Mouse (Mus musculus) hindbrain, embryonic 10.5 days (tissue): Measurements from ENCODE around the gene Dixdc1. TPM values are rescaled to one million over a fixed set of nuclear protein-coding genes. Genes with fewer than 3 reads are reported as not detected.

Experiments used
- DNase-seq: peaks from one replicate; pipeline ENCODE4 v3.0.0-alpha.2; 2017; ENCODE audit warnings: low spot score
- H3K27ac ChIP-seq: fragments of 300-500 bp; sonication (generic); 2 replicates; pipeline ENCODE4 v1.5.1; 2016; ENCODE audit warnings: mild to moderate bottlenecking, moderate library complexity
- H3K27me3 ChIP-seq: fragments of 300-500 bp; sonication (generic); 2 replicates; pipeline ENCODE4 v1.6.1; 2016; ENCODE audit warnings: mild to moderate bottlenecking; ENCODE audit not compliant: poor library complexity, insufficient read depth, severe bottlenecking
- H3K36me3 ChIP-seq: fragments of 300-500 bp; sonication (generic); 2 replicates; pipeline ENCODE4 v1.6.1; 2016; ENCODE audit warnings: mild to moderate bottlenecking, moderate library complexity
- H3K4me1 ChIP-seq: fragments of 300-500 bp; sonication (generic); replicated peaks from 2 replicates; pipeline ENCODE4 v1.6.1; 2016; ENCODE audit warnings: mild to moderate bottlenecking
- H3K4me3 ChIP-seq: fragments of 300-500 bp; sonication (generic); 2 replicates; pipeline ENCODE4 v1.5.1; 2016; ENCODE audit warnings: mild to moderate bottlenecking, moderate library complexity
- H3K9me3 ChIP-seq: fragments of 300-500 bp; sonication (generic); 2 replicates; pipeline ENCODE4 v1.6.1; 2016; ENCODE audit warnings: mild to moderate bottlenecking, moderate library complexity
- WGBS: fragments of 180-500 bp; shearing (Covaris S2); methylation state at CpG from one replicate; pipeline ENCODE4 v1.1.7; 2016; 5-methylcytosine and 5-hydroxymethylcytosine counted together
- polyA plus RNA-seq: library from polyadenylated mRNA; unstranded; fragments of >200 nt; fragmentation: Nextera tagmentation; extraction: Ambion mirVana; gene quantifications from 2 replicates; pipeline ENCODE4 v1.2.1, GENCODE M21; 2016

The Dixdc1 gene
- 21.4 and 21.8 TPM in 2 replicates for polyA plus RNA-seq

DNA sequence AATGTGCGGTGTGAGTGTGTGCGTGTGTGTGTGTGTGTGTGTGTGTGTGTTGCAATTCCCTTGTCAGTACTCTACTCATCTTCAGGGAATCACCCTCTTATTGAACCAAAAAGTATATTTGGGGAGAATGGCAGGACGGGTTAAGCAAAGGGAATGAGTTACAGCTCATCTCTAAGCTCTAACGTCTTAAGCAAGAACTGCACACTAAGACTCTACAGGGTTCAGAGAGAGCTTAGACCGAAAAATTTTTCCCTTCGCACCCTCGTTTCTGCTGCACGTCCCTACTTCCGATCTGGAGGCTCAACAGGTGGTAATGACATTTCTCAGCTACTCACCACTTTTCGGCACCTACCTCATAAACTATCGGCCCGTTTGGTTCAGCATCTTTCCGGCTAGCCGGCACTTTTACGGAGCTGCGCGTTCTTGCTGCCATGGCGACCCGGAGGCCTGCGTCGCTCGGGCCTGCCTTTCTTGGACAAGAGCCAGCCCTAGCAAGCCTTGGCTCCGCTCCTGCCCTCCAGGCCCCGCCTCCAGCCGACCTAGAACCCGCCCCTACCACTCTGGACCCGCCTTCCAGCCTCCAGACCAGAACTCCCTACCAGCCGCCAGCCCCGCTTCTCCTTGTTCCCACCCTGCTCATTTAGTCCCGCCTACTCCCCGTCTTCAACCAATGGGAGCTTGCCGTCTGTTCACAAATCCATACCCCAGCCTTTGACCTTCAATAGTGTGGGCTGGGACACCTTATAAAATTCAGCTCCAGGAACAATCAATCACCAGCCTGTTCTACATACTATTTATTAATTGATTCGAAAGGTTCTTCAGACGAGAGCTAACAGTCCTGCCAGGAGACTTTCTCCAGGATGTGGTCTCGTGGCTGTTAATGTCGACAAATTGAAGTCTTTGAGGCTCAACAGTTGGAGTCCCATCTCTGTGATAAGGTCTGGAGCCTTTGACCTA is at the start of gene Dixdc1:
Gene Dixdc1 (minus strand): TSS at position 604 of the 957 bp plus-strand sequence.
- peaks cover 12% of the 10 kb centered on the region for H3K4me1 ChIP-seq
- 14% methylated on average over 36 of the region's 36 CpGs for WGBS
- peaks cover 13% of the 10 kb centered on the region for H3K27me3 ChIP-seq
- peak within 1 kb of the TSS; percentile 30; the same call in 1 of the 2 replicates for H3K27ac ChIP-seq
- H3K9me3 ChIP-seq: no peaks in the 10 kb centered on the region
- DNase-seq: peak; percentile 93
- peak within 1 kb of the TSS; percentile 49 for H3K4me3 ChIP-seq
- H3K36me3 ChIP-seq: no peaks in the 10 kb centered on the region

GRCm38 (mm10) chr9:50782155-50782554 is 42.8 kb upstream of the Dixdc1 start:
- 69% methylated on average over 2 of the region's 2 CpGs for WGBS
- no peaks in the 10 kb centered on the region for H3K27me3 ChIP-seq
- H3K36me3 ChIP-seq: peaks cover 96% of the 10 kb centered on the region

GRCm38 (mm10) chr9:50776162-50776760 is 36.9 kb upstream of the Dixdc1 start:
- H3K4me3 ChIP-seq: peak overlapping the region; percentile 97
- WGBS: 78% methylated on average over 11 of the region's 11 CpGs
- no peak for DNase-seq
- H3K27me3 ChIP-seq: no peaks in the 10 kb centered on the region
- H3K36me3 ChIP-seq: peaks cover 45% of the 10 kb centered on the region
- H3K9me3 ChIP-seq: no peaks in the 10 kb centered on the region
- peaks cover 24% of the 10 kb centered on the region for H3K4me1 ChIP-seq
- H3K27ac ChIP-seq: peak overlapping the region; percentile 95

More at GRCm38 (mm10) chr9:50782155-50782554, 42.8 kb upstream of the Dixdc1 start:
- no peak overlapping the region for H3K27ac ChIP-seq
- peak; percentile 42 for DNase-seq
- no peaks in the 10 kb centered on the region for H3K9me3 ChIP-seq
- H3K4me3 ChIP-seq: no peak overlapping the region
- no peaks in the 10 kb centered on the region for H3K4me1 ChIP-seq

GRCm38 (mm10) chr9:50775662-50776126 is 36.4 kb upstream of the Dixdc1 start:
- Histone ChIP-seq H3K4me1 (peaks cover 24% of the 10 kb centered on the region), H3K36me3 (peaks cover 40% of the 10 kb centered on the region)
- DNase-seq: no peak

DNA sequence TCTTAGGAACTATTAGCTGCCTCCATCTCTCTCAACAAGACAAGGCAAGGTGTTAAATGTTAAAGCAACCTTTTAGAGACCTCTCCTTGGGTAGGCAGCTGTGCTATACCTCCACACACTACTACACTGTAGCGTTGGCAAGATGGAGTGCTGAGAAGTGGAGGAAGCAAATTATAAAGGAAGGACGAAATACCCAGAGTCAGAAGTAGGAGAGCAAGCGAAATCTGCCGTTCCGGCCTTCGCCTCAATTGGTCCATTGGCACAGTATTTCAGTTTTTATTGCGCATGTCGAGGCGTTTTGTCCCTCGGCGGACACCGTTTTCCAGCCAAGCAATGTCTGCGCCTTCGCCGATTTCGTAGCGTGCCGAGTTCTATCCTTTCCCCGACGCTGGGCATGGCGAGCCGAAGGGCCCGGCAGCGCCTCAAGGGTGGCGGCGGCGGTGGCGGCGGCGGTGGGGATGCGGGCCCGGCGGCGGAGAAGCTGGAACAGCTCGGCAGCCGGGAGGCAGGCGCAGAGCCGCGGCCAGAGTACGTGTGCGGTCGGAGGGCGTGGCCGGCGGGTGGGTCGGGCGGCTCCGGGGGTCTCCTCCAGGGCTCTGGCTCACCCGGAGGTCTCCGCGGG is 35.8 kb upstream of the Dixdc1 start, which contains the start of the genes Alg9 and 1110032A03Rik:
Gene Alg9 (plus strand): TSS at position 29 of the 622 bp plus-strand sequence.
Gene 1110032A03Rik (minus strand): TSS at position 530 of the 622 bp plus-strand sequence.
- Histone ChIP-seq H3K4me3 (peak within 1 kb of the TSS; percentile 97), H3K36me3 (peaks cover 37% of the 10 kb centered on the region), H3K4me1 (peaks cover 24% of the 10 kb centered on the region), H3K9me3 (no peaks in the 10 kb centered on the region), H3K27ac (peak within 1 kb of the TSS; percentile 95), H3K27me3 (no peaks in the 10 kb centered on the region)
- peak; percentile 90 for DNase-seq
- WGBS: under 1% methylated on average over 51 of the region's 51 CpGs

More at GRCm38 (mm10) chr9:50775662-50776126, 36.4 kb upstream of the Dixdc1 start:
- no peaks in the 10 kb centered on the region for H3K9me3 ChIP-seq
- 1% methylated on average over 30 of the region's 30 CpGs for WGBS
- peak overlapping the region; percentile 97 for H3K4me3 ChIP-seq
- H3K27me3 ChIP-seq: no peaks in the 10 kb centered on the region
- peak overlapping the region; percentile 95 for H3K27ac ChIP-seq

- WGBS: 82% methylated on average over 4 of the region's 4 CpGs
- H3K9me3 ChIP-seq: no peaks in the 10 kb centered on the region
- no peak for DNase-seq
- H3K36me3 ChIP-seq: peaks cover 26% of the 10 kb centered on the region
- no peaks in the 10 kb centered on the region for H3K27me3 ChIP-seq
- H3K4me1 ChIP-seq: peaks cover 32% of the 10 kb centered on the region
- H3K27ac ChIP-seq: no peak overlapping the region
- H3K4me3 ChIP-seq: peak overlapping the region; percentile 97; the same call in 1 of the 2 replicates
Measured at GRCm38 (mm10) chr9:50774026-50774462, 34.7 kb upstream of the Dixdc1 start.

- Histone ChIP-seq H3K27me3 (no peaks in the 10 kb centered on the region), H3K4me3 (no peak overlapping the region), H3K27ac (no peak overlapping the region), H3K4me1 (peaks cover 32% of the 10 kb centered on the region), H3K9me3 (no peaks in the 10 kb centered on the region), H3K36me3 (peaks cover 11% of the 10 kb centered on the region)
- no peak for DNase-seq
- WGBS: 87% methylated on average over 2 of the region's 2 CpGs
Measured at GRCm38 (mm10) chr9:50770011-50770410, 30.7 kb upstream of the Dixdc1 start.

DNA sequence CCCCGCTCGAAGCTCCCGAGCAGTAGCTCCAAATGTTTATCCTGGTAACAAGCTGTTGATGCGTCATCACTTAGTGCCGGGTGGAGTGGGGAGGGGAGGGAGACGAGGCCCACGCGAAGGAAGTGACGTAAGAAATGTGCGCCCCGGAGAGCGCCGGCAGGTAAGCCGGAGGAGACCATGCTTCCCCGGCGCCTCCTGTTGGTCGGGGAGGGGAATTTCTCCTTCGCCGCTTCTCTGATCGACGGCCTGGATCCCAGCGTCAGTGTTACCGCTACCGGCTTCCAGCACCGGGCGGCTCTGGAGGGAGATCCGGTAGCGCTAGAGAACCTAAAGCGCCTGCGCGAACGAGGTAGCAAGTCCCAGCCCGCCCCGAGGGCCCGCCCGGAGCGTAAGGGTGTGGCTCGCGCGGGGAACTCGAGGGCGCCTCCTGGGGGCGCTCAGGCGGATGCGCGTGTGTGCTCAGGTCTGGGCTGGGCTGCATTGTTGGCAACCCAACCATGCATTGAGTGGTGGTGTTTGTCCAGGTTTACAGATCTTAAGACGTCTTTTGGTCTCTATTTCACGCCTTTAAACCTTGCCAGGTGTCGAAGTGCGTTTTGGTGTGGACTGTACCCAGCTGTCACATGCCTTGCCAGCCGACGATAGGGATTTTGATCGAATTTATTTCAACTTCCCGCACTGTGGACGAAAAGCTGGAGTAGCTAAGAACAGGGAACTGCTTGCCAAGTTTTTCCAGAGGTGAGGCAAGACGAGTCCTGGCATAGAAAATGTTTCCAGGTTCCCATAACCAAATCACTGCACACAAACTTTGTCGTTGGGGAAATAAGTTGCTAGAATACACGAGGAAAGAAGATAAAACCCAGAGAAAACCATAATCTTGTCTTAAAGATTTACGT is 29.0 kb upstream of the Dixdc1 start, which contains the start of gene Fdxacb1:
Gene Fdxacb1 (plus strand): TSS at position 130 of the 896 bp plus-strand sequence.
- peaks cover 11% of the 10 kb centered on the region for H3K36me3 ChIP-seq

GRCm38 (mm10) chr9:50767531-50768106 is 28.3 kb upstream of the Dixdc1 start:
- Histone ChIP-seq H3K4me3 (peak overlapping the region; percentile 69), H3K27ac (peak overlapping the region; percentile 94), H3K36me3 (peaks cover 11% of the 10 kb centered on the region), H3K9me3 (no peaks in the 10 kb centered on the region), H3K4me1 (peaks cover 21% of the 10 kb centered on the region), H3K27me3 (no peaks in the 10 kb centered on the region)
- WGBS: 6% methylated on average over 17 of the region's 17 CpGs
- DNase-seq: no peak

More for the DNA sequence above, 29.0 kb upstream of the Dixdc1 start, which contains the start of gene Fdxacb1:
- Histone ChIP-seq H3K9me3 (no peaks in the 10 kb centered on the region), H3K27ac (peak within 1 kb of the TSS; percentile 94), H3K4me1 (peaks cover 21% of the 10 kb centered on the region), H3K4me3 (peak within 1 kb of the TSS; percentile 69), H3K27me3 (no peaks in the 10 kb centered on the region)
- WGBS: 5% methylated on average over 59 of the region's 59 CpGs
- DNase-seq: peak; percentile 97

- no peaks in the 10 kb centered on the region for H3K9me3 ChIP-seq
- no peak overlapping the region for H3K4me3 ChIP-seq
- H3K4me1 ChIP-seq: peaks cover 7% of the 10 kb centered on the region
- no peaks in the 10 kb centered on the region for H3K27me3 ChIP-seq
- 79% methylated on average over 1 of the region's 1 CpGs for WGBS
- DNase-seq: peak; percentile 38
- no peaks in the 10 kb centered on the region for H3K36me3 ChIP-seq
- H3K27ac ChIP-seq: no peak overlapping the region
Measured at GRCm38 (mm10) chr9:50763331-50763730, 24.0 kb upstream of the Dixdc1 start.

GRCm38 (mm10) chr9:50761520-50762243 is 22.4 kb upstream of the Dixdc1 start:
- no peaks in the 10 kb centered on the region for H3K27me3 ChIP-seq
- H3K4me1 ChIP-seq: no peaks in the 10 kb centered on the region
- H3K27ac ChIP-seq: no peak overlapping the region
- H3K9me3 ChIP-seq: no peaks in the 10 kb centered on the region
- WGBS: 66% methylated on average over 6 of the region's 6 CpGs
- H3K4me3 ChIP-seq: no peak overlapping the region
- H3K36me3 ChIP-seq: no peaks in the 10 kb centered on the region
- no peak for DNase-seq
